Mouse (Mus musculus) kidney, postnatal 14 days (tissue): ENCODE measurements around the gene Fadd.

Experiments
- DNase-seq: peaks from one replicate; pipeline ENCODE4 v3.0.0; 2022; ENCODE audit warnings: mixed read lengths

Gene Fadd

DNA sequence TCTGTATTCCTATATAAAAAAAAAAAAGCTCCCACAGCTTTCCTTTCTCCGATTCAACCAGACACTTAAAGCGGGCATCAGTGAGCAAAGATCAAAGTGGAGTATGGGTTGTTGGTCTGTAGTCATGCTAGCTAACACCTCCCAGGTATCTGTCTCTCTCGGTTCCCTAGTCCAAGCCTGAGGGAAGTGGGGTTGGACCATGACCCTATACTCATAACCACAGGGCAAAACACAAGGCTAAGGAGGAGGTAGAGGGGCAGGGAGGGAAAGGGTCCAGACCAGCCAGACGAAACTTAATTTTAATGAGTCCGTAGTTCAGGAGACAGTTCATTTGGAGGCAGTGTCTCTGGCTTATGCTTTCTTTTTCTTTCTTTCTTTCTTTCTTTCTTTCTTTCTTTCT is 10.0 kb downstream of the Fadd start:
- peak; percentile 59 for DNase-seq

DNA sequence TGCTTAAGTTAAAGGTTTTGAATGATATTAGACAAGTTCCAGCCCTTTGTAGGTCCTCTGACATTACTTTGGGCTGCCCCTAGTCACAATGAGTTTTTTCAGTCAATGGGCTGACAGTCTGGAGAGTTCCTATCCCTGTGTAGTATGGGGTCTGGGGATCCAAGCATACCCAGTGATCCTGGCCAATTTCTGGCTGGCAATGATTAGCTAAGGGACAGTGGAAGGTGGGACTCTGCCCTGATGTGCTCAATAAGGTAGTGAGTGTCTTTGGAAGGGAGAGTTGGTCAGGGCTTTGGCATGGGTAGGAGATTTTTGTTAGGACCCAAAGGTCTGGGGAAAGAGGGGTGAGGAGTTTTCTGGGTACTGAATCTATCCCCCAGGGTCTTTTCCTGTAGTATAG is 10.7 kb downstream of the Fadd start:
- peak; percentile 76 for DNase-seq

DNA sequence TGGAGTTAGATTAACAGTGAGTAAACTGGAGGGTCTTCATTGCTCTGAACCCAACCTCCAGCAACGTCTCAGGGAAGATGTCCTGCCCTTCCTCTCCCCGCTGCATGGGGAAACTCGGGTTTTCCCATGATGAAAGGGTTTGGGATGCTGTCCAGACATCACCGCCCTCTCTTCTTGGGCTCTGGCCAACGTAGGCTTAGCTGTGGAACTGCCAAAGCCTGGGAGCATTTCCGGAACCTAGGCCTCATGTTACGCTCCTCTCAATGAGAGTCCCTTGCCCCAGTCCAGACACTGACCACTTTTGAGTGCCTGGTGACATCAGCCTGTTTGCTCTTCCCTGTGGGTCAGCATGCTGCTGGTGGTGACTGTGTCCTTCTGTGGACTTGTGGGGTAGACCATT is 12.8 kb downstream of the Fadd start:
- DNase-seq: peak; percentile 60

DNA sequence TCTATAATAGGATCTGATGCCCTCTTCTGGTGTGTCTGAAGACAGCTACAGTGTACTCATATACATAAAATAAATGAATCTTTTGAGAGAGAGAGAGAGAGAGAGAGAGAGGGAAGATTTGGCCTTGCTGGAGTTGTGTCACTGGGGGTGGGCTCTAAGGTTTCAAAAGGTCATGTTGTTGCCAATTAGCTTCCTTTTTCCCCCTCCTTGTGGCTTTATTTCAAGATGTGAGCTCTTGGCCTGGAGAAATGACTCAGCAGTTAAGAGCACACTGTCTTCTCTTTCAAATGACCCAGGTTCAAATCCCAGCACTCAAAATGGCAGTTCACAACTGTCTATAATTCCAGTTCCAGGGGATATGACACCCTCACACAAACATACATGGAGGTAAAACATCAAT is 14.2 kb downstream of the Fadd start:
- DNase-seq: no peak

DNA sequence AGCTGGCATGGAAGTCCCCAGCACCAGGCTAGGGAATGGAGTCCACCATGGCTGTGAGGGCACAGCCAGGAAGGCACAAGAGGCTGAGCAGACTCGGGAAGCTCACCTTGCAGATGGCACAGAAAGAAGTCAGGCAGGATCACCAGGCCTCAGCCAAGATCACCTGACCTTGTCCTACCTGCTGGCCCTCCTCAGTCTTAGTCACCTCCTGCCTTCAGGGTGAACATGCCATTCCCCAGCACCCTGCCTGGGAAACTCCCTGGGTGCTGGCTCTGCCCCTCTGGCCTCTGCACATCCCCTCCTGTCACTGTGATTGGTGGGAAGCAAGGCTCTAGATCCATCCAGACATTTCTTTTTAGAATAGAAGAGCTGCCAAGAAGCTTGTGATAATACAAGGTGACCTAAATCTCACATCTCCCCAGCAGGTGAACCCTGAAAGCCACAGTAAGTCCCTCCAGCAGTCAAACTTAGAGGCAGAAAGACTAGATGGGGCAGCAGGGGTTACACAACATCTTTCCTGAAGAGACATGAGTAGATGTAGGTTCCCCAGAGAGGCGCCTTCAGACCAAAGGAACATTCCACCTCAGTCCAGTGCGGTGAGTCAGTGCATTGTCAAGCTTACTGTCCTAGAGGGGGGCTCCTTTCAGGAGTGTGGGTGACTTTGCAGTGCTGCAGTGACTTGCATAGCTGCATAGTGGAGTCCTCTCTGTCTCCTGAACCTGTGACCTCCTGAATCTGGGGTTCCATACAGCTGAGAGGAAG is 15.2 kb downstream of the Fadd start:
- no peak for DNase-seq

DNA sequence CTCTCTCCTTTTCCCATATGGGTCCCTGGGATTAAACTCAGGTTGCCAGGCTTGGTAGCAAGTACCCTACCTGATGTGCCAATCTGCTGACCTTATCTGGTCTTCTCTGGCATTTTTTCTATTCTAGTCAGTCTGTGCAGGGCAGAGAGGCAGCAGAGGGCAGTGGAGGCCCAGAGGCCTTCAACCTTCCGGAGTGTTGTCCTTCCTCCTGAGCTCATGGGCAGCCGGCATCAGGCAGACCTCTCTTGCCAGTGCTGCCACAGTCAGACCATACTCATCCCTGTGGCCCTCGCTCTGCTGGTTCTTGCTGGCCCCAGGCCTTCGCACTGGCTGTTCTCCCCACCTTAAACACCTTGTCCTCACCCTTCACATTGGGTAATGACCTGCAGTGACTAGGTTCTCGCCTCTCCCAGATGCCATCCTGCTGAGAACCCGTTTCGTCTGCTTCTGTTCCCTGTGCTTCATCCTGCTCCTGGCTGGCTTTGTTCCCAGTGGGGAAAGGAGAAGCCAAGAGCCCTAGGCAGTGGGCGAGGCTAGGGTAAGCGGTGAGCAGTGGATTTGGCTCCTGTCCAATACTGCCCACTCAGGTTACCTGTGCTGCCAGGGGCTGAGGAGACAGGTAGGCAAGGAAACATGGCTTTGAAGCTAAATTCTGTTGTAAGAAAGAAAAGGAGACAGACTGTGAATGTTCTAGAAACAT is 18.7 kb downstream of the Fadd start:
- peak; percentile 66 for DNase-seq

DNA sequence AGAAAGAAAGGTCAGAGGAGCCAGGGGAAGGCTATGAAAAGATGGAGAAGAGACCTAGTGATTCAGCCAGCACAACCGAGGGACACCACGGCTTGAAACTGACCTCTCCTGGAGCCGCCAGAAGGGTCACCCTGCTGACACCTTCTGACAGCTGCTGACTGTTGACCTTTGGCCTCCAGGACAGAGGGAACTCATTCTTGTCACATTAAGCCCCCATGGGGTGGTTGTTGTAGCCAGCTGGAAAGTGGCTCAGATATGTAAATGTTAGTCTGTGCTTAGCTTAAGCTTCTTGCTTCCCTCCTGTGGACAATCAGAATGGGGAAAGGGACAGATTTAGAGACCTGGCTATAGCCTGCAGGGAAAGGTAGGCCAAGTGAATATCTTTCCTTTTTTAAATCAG is 20.2 kb downstream of the Fadd start:
- peak; percentile 33 for DNase-seq

DNA sequence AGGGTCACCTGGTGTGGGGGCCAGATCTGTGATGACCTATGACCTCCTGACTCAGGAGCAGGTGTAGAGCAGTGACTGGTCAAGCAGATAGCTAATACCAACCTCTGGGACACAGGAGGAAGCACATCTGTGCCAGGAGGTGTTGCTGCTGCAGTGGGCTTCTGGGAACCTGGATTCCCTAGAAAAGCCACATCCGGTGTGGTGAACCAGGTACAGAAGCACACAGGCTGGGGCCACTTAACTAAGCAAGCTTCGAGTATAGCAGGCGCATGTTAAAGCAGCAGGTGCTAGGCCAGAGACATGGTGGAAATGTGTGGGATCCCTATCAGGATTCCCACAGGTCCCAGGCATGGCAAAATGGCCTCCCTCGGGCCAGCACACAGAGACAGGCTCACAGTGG is 21.7 kb downstream of the Fadd start:
- no peak for DNase-seq

DNA sequence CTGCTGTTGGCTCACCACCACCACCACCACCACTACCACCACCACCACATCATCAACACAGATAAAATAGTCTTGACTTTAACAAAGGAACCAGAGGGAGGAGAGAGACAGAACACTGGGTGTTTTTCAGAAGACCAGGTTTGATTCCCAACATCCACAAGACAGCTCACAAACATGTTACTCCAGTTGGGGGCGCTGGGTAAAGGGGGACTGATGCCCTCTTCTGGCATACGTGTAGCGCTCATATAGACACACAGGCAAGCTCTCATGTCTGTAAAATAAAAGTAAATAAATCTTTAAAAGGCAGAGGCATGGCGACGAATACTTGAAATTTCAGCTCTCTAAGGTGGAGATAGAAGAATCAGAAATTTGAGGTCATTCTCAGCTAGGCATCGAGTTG is 23.7 kb downstream of the Fadd start:
- no peak for DNase-seq

DNA sequence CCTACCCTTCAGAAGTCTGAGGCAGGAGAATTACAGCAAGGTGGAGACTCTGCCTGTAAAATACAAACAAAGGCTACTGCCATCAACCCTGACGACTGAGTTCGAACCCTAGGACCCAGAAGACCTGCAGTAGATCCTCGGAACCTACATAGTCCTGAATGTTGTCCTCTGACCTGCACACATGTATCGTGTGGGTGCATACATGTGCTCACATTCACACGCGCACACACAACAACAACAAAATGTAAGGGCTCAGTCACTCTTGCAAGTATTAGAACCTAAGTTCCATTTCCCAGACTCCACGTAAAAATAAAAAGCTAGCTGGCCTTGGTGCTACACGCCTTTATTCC is 28.2 kb downstream of the Fadd start:
- no peak for DNase-seq

DNA sequence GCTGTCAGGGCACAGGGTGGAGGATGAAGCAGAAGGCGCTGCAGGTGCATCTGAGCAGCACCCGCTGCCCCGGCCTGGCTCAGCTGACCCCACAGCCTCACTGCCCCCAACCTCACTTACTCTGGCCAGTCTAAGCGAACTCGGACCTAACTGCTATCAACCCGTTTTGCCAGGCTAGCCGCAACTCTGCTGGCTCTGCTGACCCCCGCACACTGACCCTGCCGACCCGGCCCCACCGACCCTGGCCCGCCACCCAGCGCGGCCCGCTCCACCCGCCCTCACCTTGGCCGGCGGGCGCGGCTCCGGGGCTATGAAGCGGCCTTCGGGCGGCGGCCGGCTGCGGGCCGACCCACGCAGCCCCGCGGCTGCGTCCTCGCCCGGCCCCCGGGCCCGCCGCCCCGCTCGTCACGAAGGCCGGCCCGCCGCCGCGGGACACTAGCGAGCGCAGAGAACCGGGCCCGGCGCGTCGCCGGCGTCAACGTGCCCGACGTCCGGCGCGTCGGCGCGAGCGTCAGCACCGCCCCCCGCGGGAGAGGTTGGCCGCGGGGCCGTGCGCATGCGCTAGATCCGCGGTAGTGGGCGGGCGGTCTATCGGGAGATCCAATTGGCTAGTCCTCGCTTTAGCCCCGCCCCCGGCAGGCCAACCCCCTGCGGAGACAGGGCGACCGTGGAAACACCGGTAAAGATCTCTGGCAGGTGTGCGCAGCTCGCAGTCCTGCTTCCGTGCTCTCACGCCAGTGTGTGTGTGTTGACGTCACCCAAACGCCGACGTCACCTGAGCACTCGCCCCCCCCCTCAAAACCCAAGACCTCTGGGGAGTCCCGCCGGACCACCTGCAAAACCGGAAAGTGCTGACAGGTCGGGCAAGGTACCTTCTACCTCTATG is 28.8 kb downstream of the Fadd start, which contains the start of gene Ppfia1:
Gene Ppfia1, minus strand, starts transcription at position 493 of the 886 bp plus-strand sequence.
- peak; percentile 99 for DNase-seq

DNA sequence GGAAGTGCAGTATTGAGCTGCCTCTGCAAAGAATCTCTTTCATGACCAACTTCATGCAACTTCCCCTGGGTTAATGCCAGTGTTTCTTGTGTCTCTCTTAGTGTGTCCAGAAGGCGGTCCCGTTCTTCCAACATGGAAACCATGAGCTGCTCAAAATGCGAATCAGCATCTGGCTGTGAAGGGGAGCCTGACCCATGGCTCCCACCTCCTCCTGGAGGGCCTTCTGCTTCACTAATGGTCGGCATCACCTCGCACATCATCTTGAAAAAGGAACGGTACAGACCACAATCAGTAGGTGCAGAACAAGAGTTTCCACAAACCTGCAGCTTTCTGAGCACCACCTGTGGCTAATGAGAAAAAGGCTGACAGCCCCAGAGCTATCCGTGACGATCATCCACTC is 30.0 kb downstream of the Fadd start:
- no peak for DNase-seq

DNA sequence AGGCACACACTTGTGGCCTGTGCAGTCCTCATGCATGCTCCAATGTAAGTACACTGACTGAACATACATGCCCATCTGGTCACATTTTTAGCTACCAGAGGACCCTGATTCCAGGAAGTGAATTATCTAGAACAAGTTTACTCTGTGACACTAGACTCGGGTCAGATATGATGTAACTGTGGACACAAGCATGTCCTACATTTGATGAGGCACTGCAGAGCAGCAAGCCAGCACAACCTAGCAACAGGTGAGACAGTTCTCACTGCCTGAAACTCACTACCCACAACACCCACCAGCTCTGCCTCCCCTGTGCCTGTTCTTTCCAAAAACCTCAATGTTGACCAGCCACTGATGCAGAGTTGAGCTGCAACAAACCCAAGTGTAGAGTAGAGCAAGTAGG is 31.5 kb downstream of the Fadd start:
- DNase-seq: no peak

DNA sequence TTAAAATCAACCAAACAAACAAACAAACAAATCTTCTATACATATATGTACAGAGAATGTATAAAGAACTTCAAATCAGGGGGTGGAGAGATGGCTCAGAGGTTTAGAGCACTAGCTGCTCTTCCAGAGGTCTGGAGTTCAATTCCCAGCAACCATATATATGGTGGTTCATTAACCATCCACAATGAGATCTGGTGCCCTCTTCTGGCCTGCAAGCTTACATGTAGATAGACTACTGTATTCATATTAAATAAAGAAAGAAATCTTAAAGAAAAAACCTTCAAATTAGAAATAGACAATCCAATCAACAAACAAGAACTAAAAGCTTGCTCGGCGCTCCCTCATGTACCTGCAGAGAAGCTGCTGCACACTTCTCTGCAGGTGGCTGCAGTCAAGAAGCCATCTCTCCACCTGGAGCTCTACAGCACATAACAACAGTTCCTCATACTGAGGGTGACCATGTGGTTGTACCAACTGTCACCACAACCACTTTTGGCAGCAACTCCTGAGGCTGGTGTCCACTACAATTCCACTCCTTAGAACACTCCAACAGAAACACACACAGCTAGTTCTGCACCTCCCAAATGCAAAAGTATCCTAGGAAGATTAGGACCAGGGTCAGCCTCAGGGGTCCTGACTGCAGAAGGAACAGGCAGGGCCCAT is 32.2 kb downstream of the Fadd start:
- no peak for DNase-seq

DNA sequence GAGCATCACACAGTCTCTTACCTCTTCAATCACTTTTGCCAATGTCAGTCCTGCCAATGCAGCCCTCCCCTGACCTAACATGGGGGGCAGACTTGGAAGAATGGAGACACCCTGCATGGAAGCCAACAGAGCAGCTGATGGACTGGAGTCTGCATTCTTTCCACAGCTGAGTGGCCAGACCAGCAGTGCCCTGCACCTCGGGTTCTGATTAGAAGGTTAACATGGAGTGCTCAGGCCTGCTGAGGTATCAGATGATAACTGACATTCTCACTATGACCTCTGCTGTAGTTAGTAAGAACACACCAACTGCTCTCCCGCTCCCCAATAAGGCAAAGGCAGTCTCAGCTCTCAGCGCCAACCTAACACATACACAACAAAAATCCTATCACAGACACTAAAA is 37.0 kb downstream of the Fadd start:
- no peak for DNase-seq

DNA sequence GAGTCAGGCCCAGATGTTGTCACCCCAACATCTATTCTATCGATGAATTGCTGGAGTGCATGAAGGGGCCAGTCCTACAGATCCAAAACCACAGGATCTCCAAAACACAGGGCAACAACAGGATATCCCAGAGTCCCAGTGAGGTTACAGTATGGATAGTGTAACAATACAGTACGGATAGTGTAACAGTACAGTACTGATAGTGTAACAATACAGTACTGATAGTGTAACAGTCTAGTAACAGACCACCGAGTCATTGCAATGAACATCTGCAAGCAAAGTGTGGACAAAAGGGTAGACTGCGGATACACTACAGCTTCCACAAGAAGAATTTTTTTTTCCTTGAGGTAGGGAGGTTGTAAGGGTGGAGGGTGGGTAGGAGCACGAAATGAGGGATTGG is 40.9 kb downstream of the Fadd start:
- DNase-seq: no peak

DNA sequence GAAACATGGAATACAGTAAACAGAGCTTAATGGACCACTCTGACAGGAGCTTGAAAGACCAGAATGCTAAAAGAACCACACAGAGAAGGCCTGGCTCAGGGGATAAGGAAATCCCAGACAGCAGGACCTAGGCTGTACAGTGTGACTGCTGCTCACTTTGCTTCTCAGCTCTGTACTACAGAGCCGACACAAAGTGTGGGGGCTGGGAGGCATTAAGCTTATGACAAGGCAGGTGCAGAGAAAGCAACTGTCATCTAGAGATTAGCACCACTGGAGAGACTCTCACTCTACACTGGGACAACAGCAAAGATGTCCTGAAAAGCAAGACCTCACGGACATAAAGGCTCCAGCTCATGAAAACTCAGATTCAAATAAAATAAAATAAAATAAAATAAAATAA is 43.1 kb downstream of the Fadd start:
- DNase-seq: no peak

DNA sequence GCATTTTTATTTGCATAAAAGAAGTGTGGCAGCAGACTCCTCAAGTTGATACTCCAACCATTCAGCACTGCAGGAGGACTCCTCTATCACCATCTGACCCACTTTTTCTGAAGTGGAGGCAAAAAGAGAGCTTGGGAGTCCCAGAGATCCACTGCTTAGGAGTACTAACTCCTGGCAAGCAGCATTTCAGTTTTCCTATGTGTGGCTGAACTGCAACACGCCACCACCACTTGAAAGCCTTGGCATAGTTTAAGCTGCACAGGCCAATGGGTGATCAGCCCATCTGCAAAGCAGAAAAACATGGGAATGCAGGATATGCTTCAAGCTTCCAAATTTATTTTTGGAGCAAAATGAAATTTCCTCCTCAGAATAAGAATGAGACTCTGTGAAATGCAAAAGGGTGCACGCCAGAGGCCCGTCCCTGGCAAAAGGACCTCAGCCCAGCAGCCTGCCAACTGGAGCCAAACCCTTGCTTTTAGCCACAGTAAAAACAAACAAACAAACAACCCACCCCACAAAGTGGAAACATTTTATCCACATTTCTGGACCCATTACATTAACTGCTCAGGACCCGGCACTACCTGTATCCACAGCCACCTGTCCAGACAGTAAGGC is 44.1 kb downstream of the Fadd start:
- no peak for DNase-seq

DNA sequence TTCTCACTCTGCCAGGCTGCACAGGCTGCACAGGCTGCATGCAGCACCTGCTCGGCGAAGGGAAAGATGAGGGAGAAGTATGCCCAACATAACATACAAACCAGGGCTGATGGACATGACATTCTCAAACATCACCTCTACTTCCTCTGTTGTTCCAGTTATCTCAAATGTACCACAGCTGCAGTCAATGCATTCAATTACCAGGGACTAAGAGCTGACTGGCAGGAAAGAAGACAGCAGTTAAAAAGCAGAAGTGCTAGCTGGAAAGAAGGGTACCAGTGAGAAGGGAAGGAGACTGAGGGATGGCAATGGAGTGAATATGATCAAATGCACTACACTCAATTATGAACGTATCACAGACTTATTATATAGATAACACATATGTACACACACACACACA is 45.9 kb downstream of the Fadd start:
- DNase-seq: no peak

DNA sequence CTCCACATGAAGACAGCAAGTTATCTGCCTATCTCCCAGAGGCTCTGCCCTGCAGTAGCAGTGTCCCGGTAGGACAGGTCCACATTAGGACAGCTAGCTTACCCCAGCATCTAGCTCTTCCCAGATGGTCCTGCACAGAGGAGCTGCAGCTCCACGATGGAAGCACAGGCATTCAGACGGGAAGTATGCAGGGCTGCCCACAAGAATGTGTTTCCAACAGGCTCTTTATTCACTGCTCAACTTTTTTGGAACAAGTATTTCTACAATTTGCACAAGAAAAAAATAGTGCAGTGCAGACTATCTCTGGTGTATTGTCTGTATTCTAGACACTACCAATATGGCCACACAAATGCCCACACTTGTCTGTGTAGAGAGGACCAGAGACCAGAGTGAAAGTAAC is 47.5 kb downstream of the Fadd start:
- no peak for DNase-seq

DNA sequence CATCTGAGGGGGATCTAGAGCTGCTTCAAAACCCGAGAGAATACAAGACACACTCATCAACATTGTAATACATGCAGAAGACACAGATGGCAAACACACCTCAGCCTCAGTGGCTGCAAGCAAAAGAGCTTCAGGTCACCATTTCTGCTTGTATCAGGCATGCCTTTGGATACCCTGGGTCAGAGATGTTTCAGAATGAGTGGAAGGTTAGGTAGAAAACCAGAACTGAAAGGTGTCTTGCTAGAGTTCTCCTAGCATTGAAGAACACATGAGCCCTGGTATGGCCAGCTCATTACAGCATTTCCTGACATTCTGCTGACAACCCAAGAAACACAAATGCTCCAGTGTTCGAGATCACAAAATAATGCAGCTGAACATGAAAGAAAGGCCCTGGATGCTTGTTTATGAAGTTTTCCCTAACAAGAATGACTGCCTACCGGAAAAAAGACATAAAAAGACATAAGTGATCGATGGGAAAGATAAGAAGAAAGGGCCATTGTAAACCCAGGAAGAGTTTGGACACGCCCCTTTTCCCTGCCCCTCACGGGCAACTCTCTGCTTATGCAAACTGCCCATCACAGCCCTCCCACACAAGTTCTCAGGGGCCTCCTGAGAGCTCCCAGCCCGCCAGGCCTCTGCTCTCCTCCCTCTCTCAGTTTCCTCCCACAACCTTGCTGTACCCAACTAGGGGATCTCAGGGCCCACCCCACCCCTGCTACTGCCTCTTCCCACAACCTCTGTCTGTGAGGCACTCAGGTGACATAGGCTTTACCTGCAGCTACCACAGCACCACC is 50.5 kb downstream of the Fadd start:
- DNase-seq: no peak

DNA sequence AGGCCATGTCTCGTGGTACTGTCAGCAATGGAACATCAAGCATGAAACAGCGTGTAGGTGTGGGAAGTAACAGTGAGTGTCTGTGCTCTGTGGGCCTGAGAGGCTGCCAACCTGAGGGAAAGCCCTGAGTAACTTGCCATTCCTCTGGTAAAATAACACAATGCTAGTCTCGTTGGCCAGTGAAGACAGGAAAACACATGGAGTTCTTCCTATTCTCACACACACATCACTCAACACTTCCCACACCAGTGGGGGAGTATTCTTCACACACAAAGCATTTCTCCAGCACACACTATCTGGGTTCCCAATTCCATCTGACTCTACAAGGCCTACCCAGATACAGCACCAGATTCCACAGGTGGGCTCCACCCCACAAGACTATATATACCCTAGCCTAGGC is 52.4 kb downstream of the Fadd start:
- DNase-seq: no peak
